Mouse (Mus musculus) spleen, embryonic (tissue): ENCODE measurements around the gene Gm340.

Experiments used
- CTCF ChIA-PET: fragments of 350-600 bp; sonication (Branson Sonifier 250); formaldehyde crosslinking; loops from one replicate; lab custom pipeline; 2022; lab: Charles Lee

The Gm340 gene

GRCm38 (mm10) chr19:41581706-41582420, at the start of gene Gm340:
Gm340 (plus strand) TSS chr19:41582370.
- CTCF ChIA-PET = no interaction called here

GRCm38 (mm10) chr19:41534021-41534420, 48.1 kb upstream of the Gm340 start:
- CTCF ChIA-PET = no interaction called here

DNA sequence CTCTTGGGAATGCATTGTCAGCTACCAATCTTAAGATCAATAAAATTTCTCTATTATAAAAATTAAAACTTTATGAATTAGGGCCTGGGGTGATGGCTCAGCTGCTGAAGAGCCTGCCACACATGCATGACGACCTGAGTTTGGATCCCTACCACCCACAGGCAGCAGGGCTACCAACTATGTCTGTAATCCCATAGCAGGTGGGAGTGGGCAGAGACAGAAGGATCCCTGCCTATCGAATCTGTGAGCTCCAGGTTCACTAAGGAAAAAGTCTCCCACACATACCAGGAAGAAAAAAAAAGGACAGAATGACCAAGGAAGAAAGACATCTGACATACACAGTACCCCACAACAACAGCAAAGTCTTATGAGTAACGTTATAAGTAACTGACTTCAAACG, 25.2 kb upstream of the Gm340 start:
- CTCF ChIA-PET = interaction anchor here (0.6 kb wide), 1 partner anchor 37 kb away, joined by 3 read pairs; no protein-coding TSS in a partner anchor

DNA sequence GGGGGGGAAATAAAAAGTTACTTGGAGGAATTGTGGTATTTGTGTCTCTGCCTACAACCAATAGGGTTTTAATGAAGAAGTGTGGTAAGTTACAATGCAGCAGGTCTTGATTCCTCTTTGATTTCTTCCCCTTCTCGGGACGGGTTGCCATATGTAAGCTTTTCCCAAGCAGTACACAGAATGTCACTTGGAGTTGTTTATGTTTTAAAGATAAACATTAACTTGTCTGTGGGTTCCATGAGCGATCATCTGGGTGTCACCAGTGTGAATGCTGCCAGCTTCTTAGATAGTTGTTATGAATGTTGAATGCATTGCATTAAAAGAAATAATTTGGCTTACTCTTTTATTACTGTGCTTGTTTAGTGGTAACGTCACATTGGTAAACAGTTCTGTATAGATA, 24.7 kb upstream of the Gm340 start:
- CTCF ChIA-PET = interaction anchor here (0.6 kb wide), 1 partner anchor 37 kb away, joined by 3 read pairs; no protein-coding TSS in a partner anchor

GRCm38 (mm10) chr19:41558891-41559486, 23.2 kb upstream of the Gm340 start:
- CTCF ChIA-PET = interaction anchor here (0.7 kb wide), 1 partner anchor 9 kb away, joined by 3 read pairs; no protein-coding TSS in a partner anchor

DNA sequence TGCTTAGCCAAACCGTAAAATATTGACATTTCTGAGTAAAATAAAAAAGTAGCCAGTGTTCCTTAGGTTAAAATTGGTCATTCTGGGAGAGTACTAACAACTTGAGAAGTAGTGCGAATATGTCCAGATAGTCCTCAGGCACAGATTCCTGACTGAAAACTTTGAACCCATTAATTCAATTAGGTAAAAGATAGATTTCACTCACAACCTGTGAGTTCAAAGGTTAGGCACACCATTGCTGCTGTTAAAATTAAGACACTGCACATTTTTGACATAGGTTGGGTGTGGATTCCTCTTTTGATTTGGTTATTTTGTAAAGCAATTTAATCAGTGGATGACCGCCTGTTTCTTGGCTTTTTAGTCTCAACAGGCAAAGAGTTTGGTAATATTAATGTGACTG, 21.3 kb upstream of the Gm340 start:
- CTCF ChIA-PET = interaction anchor here (0.6 kb wide), 1 partner anchor 176 kb away, joined by 3 read pairs; no protein-coding TSS in a partner anchor

GRCm38 (mm10) chr19:41568791-41569190, 13.4 kb upstream of the Gm340 start:
- CTCF ChIA-PET = interaction anchor here (0.7 kb wide), 1 partner anchor 57 kb away, joined by 7 read pairs; no protein-coding TSS in a partner anchor

GRCm38 (mm10) chr19:41573700-41574099, 8.5 kb upstream of the Gm340 start:
- CTCF ChIA-PET = interaction anchor here (0.5 kb wide), 1 partner anchor 16 kb away, joined by 5 read pairs; no protein-coding TSS in a partner anchor

DNA sequence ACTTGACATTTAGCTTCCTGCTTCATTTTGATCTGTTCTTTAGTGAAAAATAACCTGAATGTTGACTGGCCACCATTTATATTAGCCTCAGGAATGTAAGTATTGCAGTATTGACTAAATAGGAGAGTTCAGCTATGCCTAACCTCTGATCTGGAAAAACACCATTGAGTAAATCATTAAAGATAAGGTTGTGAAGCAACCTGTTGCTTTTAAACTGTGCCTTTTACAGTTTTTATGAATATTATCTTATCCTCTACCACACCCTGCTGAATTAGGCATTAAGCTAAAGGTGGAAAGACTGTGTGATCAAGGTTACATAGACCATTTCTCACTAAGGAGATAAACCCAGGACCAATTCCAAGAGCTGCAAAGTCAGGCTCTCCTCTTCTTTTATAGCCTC, 4.6 kb upstream of the Gm340 start:
- CTCF ChIA-PET = no interaction called here

GRCm38 (mm10) chr19:41579311-41579920, 2.8 kb upstream of the Gm340 start:
- CTCF ChIA-PET = no interaction called here

- CTCF ChIA-PET = no interaction called here
Measured at GRCm38 (mm10) chr19:41582918-41583514, 846 bp downstream of the Gm340 start.

GRCm38 (mm10) chr19:41586752-41587151, 4.6 kb downstream of the Gm340 start:
- CTCF ChIA-PET = interaction anchor here (0.6 kb wide), 1 partner anchor 1331 kb away, joined by 4 read pairs; no protein-coding TSS in a partner anchor

- CTCF ChIA-PET = no interaction called here
Measured at GRCm38 (mm10) chr19:41587431-41588222, 5.5 kb downstream of the Gm340 start.

GRCm38 (mm10) chr19:41589026-41589425, 6.9 kb downstream of the Gm340 start:
- CTCF ChIA-PET = no interaction called here

DNA sequence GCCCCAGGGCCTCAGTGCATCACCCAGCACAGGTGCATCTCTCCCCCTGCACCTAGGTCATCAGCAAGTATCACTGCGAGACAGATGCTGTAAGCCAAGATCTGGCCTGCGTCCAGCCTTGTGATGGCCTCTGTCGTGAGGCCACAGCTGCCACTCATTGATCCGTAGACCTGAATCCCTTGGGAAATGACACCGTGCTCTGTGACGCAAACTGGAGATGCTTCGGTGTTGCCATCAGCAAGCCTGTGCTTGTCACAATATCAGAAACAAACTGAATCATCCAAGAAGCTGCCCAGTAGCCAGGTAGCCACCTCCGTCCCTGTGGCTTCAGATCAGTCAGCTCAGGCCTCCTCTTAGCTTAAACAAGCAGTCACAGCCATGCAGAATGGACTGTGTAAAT, 7.5 kb downstream of the Gm340 start:
- CTCF ChIA-PET = interaction anchor here (0.6 kb wide), 1 partner anchor 16 kb away, joined by 5 read pairs; no protein-coding TSS in a partner anchor

DNA sequence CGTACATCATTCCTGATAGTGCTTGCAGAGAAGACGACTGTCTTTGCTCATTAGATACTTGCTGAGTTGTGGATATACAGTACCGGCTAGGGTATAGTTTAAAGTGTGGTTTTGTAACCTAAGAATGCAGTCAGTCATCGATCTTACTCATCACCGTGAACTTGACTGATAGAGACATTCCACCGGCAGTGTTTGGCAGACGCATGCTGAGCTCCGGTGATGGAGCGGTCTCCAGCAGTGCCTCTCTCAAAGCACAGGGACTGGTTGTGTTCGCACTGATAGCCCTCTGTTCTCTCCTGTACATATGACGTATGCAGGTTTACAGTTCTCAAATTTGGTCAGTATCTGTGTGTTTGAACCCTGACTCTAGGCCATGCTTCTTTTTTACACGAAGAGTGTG, 9.6 kb downstream of the Gm340 start:
- CTCF ChIA-PET = no interaction called here

DNA sequence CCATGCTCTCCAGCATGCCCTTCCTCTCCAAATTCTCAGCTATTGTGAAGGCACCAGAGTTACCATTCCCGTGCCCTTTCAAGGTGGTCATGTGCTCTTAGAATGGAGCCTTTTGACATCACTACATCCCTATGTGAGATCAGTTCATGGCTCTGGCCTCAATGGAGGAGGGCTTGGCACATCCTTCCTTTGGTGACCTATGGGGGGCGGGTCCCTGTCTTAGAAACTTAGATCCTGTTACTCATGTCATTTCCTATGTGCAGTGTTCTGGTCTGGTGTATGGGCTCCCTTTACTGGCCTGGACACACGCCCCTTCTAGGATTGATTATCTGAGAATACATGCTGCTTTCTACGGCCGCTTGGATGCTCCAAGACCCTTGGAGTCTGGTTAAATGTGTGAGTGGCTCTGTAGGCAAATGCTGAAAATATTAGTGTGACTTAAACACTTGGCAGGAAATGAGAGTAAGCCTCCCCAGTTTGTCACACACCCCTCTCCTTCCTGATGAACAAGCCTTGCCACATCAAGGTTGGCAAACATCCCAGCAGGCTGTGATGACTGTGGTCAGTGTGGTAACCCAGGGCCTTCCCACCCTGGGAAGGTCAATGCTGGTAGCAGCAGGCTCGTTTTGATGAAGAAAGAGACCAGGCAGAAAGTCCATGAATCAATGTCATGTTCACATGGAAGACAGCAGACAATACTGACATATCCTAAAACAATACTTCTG, 15.2 kb downstream of the Gm340 start:
- CTCF ChIA-PET = no interaction called here

DNA sequence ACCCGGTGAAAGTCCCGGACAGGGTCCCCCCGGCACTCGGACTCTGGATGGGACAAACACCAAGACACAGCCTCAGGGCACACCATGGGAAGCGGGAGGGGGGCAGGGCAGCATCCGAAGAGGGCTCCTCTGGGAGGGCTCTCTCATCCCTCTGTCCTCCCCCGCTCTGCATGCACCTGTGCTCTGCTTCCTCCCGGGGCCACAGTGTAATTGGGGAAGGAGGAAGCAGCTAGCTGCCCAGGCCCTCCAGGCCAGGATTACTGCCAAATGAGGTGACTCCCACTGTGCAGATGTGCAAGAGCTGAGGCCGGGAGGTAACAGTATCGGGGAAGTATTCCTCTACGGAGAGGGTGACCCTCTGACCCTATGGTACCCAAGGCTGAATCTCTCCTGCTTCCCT, 18.5 kb downstream of the Gm340 start:
- CTCF ChIA-PET = no interaction called here

DNA sequence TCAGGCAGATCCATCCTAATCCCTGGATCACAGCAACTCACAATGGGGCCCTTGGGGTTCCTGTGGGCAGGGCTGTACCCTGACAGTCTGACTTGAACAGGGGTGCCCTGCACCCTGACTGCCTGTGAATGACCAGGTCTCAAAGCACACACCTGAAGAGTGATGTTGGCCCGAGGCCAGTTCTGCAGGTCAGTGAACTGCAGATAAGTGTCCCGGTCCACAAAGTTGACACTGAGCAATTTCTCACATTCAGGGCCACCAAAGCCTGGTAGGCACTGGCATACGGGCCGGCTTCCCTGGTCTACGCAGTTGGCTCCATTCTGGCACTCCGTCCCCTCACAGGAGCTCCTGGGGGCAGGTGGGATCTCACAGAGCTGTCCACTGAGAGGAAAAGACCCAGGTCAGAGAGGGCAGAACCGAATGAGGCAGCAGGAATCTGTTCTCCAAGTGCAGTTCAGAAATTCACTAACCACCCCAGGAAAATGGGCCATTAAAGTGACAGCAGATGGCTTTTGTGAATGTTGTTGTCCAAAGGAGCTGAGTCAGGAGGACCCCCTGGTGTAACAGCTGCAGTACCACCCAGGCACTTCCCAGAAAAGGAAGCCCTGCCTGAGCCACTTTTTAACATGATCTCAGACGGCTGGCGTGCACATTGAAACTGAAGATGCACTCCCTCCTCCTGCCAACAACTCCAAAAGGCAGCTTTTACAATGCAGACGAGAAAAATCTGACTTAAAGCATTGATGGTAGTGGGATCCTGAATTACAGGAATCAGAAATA, 24.2 kb downstream of the Gm340 start:
- CTCF ChIA-PET = interaction anchor here (0.7 kb wide), 1 partner anchor 10 kb away, joined by 3 read pairs; no protein-coding TSS in a partner anchor
